In the genomic region with DNA sequence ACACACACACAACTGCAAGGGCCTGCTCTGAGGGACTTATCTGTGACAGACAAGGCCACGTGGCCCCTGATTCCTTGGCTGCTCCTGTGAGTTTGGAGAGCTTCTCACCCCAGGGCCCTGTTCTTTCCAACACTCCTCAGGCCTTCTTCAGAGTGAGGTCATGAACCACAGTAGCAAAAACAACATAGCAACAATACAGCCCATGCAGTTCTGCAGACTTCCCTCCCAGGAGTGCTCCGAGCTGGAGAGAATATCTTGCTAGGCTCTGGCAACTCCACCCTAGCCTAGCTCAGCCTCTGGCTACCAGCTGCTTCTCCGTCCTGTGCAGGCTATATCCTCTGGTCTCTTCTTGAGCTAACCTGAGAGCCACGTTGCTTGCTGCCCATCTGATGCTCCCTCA, we compare ENCODE assay signal across 33 mouse cellular contexts.
DNase-seq lines count a peak whose midpoint lies in the region; ATAC-seq and TF ChIP-seq lines count a peak whose summit lies in the region.
"Had no signal": no experiment of that assay in that cellular context is flagged by ENCODE, and none has a peak within 500 bp of the region (broad histone marks: within the 10 kb centered on the region; RNA-seq: fewer than 3 reads in every experiment).

No protein-coding gene starts in this region.

- H3K36me3 ChIP-seq in limb, embryonic 14.5 days (ENCODE audit: control insufficient read depth, insufficient read depth, low read length), result no peaks in the 10 kb centered on the region
- no peaks in the 10 kb centered on the region for H3K36me3 ChIP-seq in limb, embryonic 10.5 days
- H3K36me3 ChIP-seq in kidney, embryonic 14.5 days (ENCODE audit: control insufficient read depth, insufficient read depth, low read length), result no peaks in the 10 kb centered on the region
- H3K36me3 ChIP-seq: embryonic facial prominence, embryonic 10.5 days; embryonic facial prominence, embryonic 15.5 days; forebrain, embryonic 12.5 days; hindbrain, embryonic 10.5 days; hindbrain, embryonic 15.5 days; limb, embryonic 13.5 days; liver, embryonic 13.5 days; midbrain, embryonic 10.5 days; midbrain, embryonic 15.5 days; neural tube, embryonic 15.5 days had no signal

- H3K4me3 ChIP-seq in limb, embryonic 14.5 days (replicated peaks; ENCODE audit: low read length), result no peak overlapping the region
- no peak overlapping the region for H3K4me3 ChIP-seq in limb, embryonic 10.5 days
- H3K4me3 ChIP-seq in kidney, embryonic 14.5 days (ENCODE audit: low read length), result no peak overlapping the region
- H3K4me3 ChIP-seq: embryonic facial prominence, embryonic 10.5 days; embryonic facial prominence, embryonic 15.5 days; forebrain, embryonic 12.5 days; heart, adult 2 months; hindbrain, embryonic 10.5 days; hindbrain, embryonic 15.5 days; layer of hippocampus, adult 2 months; left cerebral cortex, adult 2 months; limb, embryonic 13.5 days; liver, embryonic 13.5 days; midbrain, embryonic 10.5 days; midbrain, embryonic 15.5 days; neural tube, embryonic 15.5 days had no signal

- no peak overlapping the region for H3K4me2 ChIP-seq in limb, embryonic 14.5 days (replicated peaks; ENCODE audit: low read depth, low read length, severe bottlenecking)
- H3K4me2 ChIP-seq in kidney, embryonic 14.5 days (replicated peaks; ENCODE audit: low read depth, low read length), result no peak overlapping the region
- H3K4me2 ChIP-seq: embryonic facial prominence, embryonic 15.5 days; forebrain, embryonic 12.5 days; hindbrain, embryonic 15.5 days; limb, embryonic 13.5 days; liver, embryonic 13.5 days; midbrain, embryonic 15.5 days; neural tube, embryonic 15.5 days had no signal

- intact Hi-C loops in heart, postnatal 14 days (cut with DNase I), result no loop called here

- H3K27me3 ChIP-seq in limb, embryonic 14.5 days (ENCODE audit: control insufficient read depth, insufficient read depth, low read length), result no peaks in the 10 kb centered on the region
- H3K27me3 ChIP-seq in limb, embryonic 10.5 days (ENCODE audit: low read depth, poor library complexity, severe bottlenecking), result no peaks in the 10 kb centered on the region
- no peaks in the 10 kb centered on the region for H3K27me3 ChIP-seq in kidney, embryonic 14.5 days (ENCODE audit: control insufficient read depth, insufficient read depth, low read length)
- H3K27me3 ChIP-seq: embryonic facial prominence, embryonic 15.5 days; hindbrain, embryonic 15.5 days; limb, embryonic 13.5 days; liver, embryonic 13.5 days; midbrain, embryonic 15.5 days; neural tube, embryonic 15.5 days had no signal

- ATAC-seq in limb, embryonic 14.5 days (ENCODE audit: low FRiP score, low read depth), result no peak
- ATAC-seq in kidney, embryonic 14.5 days (ENCODE audit: low FRiP score, low TSS enrichment), result no peak
- ATAC-seq: activated CD4-positive, CD25-positive, alpha-beta regulatory T cell, adult 4 months; forebrain, postnatal 0 days; inflammation-experienced regulatory T-cells, adult 6 months; lung, postnatal 0 days; midbrain, embryonic 15.5 days had no signal

- no peak for TF ChIP-seq POLR2A in limb, embryonic 14.5 days (IDR thresholded peaks at IDR 0.05; ENCODE audit: borderline replicate concordance, extremely low read depth, insufficient read depth, insufficient read length)

- H3K9ac ChIP-seq in limb, embryonic 14.5 days (ENCODE audit: low read depth, low read length, severe bottlenecking), result no peak overlapping the region
- no peak overlapping the region for H3K9ac ChIP-seq in kidney, embryonic 14.5 days (ENCODE audit: low read depth, low read length)
- H3K9ac ChIP-seq: embryonic facial prominence, embryonic 15.5 days; forebrain, embryonic 12.5 days; forebrain, postnatal 0 days; hindbrain, embryonic 15.5 days; limb, embryonic 13.5 days; liver, embryonic 13.5 days; midbrain, embryonic 15.5 days; neural tube, embryonic 15.5 days had no signal

- 0 out of 2 replicates have a peak, but pooled peaks cover 2% of the 10 kb centered on the region for H3K4me1 ChIP-seq in limb, embryonic 14.5 days (ENCODE audit: control insufficient read depth, insufficient read depth, low read length)
- H3K4me1 ChIP-seq in limb, embryonic 10.5 days, result no peaks in the 10 kb centered on the region
- 0 out of 2 replicates have a peak, but pooled peaks cover 5% of the 10 kb centered on the region for H3K4me1 ChIP-seq in kidney, embryonic 14.5 days (ENCODE audit: control insufficient read depth, insufficient read depth, low read length)
- H3K4me1 ChIP-seq: embryonic facial prominence, embryonic 10.5 days; embryonic facial prominence, embryonic 15.5 days; forebrain, embryonic 12.5 days; hindbrain, embryonic 10.5 days; hindbrain, embryonic 15.5 days; limb, embryonic 13.5 days; liver, embryonic 13.5 days; midbrain, embryonic 10.5 days; midbrain, embryonic 15.5 days; neural tube, embryonic 15.5 days had no signal

- H3K9me3 ChIP-seq in limb, embryonic 14.5 days (ENCODE audit: control insufficient read depth, low read length), result no peaks in the 10 kb centered on the region
- H3K9me3 ChIP-seq in limb, embryonic 10.5 days (replicated peaks), result no peaks in the 10 kb centered on the region
- no peaks in the 10 kb centered on the region for H3K9me3 ChIP-seq in kidney, embryonic 14.5 days (ENCODE audit: control insufficient read depth, low read length)
- H3K9me3 ChIP-seq: embryonic facial prominence, embryonic 10.5 days; embryonic facial prominence, embryonic 15.5 days; forebrain, embryonic 12.5 days; hindbrain, embryonic 10.5 days; hindbrain, embryonic 15.5 days; limb, embryonic 13.5 days; liver, embryonic 13.5 days; midbrain, embryonic 10.5 days; midbrain, embryonic 15.5 days; neural tube, embryonic 15.5 days had no signal

- WGBS in limb, embryonic 14.5 days, result 70% methylated on average over 4 of the region's 4 CpGs
- 73% methylated on average over 4 of the region's 4 CpGs for WGBS in limb, embryonic 10.5 days
- WGBS in kidney, embryonic 14.5 days, result 59% methylated on average over 4 of the region's 4 CpGs

- H3K27ac ChIP-seq in limb, embryonic 14.5 days (replicated peaks; ENCODE audit: low read depth, low read length), result peak overlapping the region; percentile 33; the same call in 1 of the 2 replicates
- H3K27ac ChIP-seq in limb, embryonic 10.5 days, result no peak overlapping the region
- H3K27ac ChIP-seq in kidney, embryonic 14.5 days (ENCODE audit: low read depth, low read length), result no peak overlapping the region
- H3K27ac ChIP-seq: embryonic facial prominence, embryonic 10.5 days; embryonic facial prominence, embryonic 15.5 days; forebrain, embryonic 12.5 days; heart, adult 2 months; hindbrain, embryonic 10.5 days; hindbrain, embryonic 15.5 days; layer of hippocampus, adult 2 months; left cerebral cortex, adult 2 months; limb, embryonic 13.5 days; liver, embryonic 13.5 days; midbrain, embryonic 10.5 days; midbrain, embryonic 15.5 days; neural tube, embryonic 15.5 days; stomach, postnatal 0 days had no signal

- DNase-seq in gastrocnemius, adult 18-20 months (ENCODE audit: low spot score), result peak; percentile 57
- no peak for DNase-seq in gastrocnemius, postnatal 10 days
- DNase-seq in limb, embryonic 14.5 days (ENCODE audit: low spot score), result no peak
- no peak for DNase-seq in limb, embryonic 10.5 days (ENCODE audit: low spot score)
- DNase-seq in heart, postnatal 14 days, result peak; percentile 37 to 42
- DNase-seq in skeletal muscle tissue, adult 2 months (ENCODE audit: low read depth, low spot score), result peak; percentile 80
- no peak for DNase-seq in frontal cortex, postnatal 14 days (ENCODE audit: low spot score in 2 of 2)
- DNase-seq: adrenal gland, adult 2 months; cerebellum, adult 2 months; cerebellum, postnatal 25 days; forebrain, postnatal 0 days; kidney, adult 18-20 months; kidney, postnatal 36 days; liver, embryonic 13.5 days; lung, adult 18-20 months; right cerebral cortex, postnatal 25 days had no signal

Comparison
In these comparisons a context has a peak if more than half of its experiments do, and no peak if none do; other contexts are left out.
1. DNase-seq: peak in gastrocnemius, adult 18-20 months (single experiment), heart, postnatal 14 days (2 of 2) and skeletal muscle tissue, adult 2 months (single experiment); none in gastrocnemius, postnatal 10 days (single experiment), limb, embryonic 14.5 days (single experiment), limb, embryonic 10.5 days (single experiment) and frontal cortex, postnatal 14 days (0 of 2).